Mouse (Mus musculus): Measurements from ENCODE around the gene Degs1. TPM values are rescaled to one million over a fixed set of nuclear protein-coding genes. Genes with fewer than 3 reads are reported as not detected.

The Degs1 gene
- polyA plus RNA-seq (2012; ENCODE audit: low replicate concordance) = 6.5 and 14.7 TPM in 2 replicates

GRCm38 (mm10) chr1:182282091-182283075 is at the start of gene Degs1:
Degs1 (minus strand) TSS chr1:182282804.

Other genes starting within 250 kb of the Degs1 start
- gene Srp9, start 158.1 kb downstream of the Degs1 start, polyA plus RNA-seq (2012; ENCODE audit: low replicate concordance) = 30.0 and 39.0 TPM in 2 replicates
- not detected in 2 replicates for gene Vmn1r1, start 118.3 kb downstream of the Degs1 start, polyA plus RNA-seq (2012; ENCODE audit: low replicate concordance)
- gene Fbxo28, start 58.8 kb upstream of the Degs1 start, polyA plus RNA-seq (2012; ENCODE audit: low replicate concordance) = 69.6 and 130 TPM in 2 replicates
- 2.5 and 29.1 TPM in 2 replicates for gene Trp53bp2, start 126.4 kb upstream of the Degs1 start, polyA plus RNA-seq (2012; ENCODE audit: low replicate concordance)
- gene Capn2, start 234.8 kb upstream of the Degs1 start, polyA plus RNA-seq (2012; ENCODE audit: low replicate concordance) = 3.2 and 4.7 TPM in 2 replicates

All from leukemia stem cell, adult 10-12 weeks (primary cell).